Mouse (Mus musculus): ENCODE measurements around the gene Cd163.

The Cd163 gene

DNA sequence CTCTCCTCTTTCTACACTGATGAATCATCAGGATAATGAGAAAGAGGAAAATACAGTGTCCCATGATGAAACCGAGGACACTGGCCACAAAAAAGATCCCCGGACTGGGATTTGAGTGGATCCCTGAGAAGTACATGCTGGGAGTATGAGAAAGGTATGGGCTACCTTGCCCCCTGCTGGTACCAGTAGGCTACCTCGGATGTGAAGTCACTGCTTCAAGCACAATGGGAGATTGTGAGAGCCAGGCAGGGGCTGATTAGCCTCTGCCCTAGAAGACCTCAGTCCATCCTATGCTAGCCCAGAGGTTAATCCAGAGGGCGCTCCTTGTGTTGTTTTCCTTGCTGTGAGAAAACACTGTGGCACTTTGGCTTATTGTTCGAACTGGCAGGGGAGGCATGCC is 59.9 kb downstream of the Cd163 start:
- no peak for DNase-seq (ENCODE audit: low spot score)

DNA sequence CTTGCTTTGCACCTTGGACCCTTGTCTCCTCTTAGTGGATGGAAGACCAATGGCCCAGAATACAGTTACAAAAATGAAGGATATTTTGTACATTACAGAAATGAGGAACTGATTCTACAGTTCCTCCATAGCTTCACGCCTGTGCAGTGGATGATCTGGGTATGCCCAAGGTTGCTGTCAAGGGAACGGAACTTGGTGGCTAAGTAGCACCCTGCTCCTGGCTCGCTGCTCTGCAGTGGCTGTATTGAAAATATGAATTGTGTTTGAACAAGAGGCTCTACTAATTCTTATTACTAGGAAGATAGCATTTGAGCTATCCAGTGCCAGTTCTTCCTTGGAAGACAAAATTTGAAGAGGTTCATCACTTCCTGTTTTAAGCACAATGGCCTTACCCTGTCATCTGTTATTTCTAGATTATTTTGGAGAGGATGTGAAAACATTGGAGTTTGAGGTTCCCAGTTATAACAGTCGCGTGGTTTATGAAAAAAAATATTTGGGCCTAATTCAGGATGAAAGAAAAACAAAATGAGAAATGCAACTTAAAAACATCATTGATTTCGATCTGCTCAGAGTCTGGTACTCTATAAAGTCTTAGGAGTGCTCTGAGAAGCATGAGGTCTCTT is 69.2 kb downstream of the Cd163 start:
- no peak for DNase-seq (ENCODE audit: low spot score)

DNA sequence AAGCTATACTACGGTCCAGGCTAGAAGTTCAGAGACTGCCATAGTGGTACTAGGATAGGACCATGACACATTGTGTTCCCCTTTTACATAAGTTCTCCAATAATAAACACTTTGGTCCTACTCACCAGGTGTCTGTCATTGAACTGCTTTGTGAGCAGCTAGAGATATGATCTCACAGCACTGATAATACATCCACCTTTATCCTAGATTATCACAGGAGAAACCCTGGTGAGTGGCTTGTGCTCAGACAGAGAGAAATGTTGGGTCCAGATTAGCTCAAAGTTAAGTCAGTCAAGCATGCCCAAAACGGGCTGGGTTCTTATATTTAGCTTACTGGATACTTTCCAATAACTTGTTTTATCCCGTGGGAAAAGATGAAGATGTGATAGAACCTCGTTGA is 70.2 kb downstream of the Cd163 start:
- no peak for DNase-seq (ENCODE audit: low spot score)

DNA sequence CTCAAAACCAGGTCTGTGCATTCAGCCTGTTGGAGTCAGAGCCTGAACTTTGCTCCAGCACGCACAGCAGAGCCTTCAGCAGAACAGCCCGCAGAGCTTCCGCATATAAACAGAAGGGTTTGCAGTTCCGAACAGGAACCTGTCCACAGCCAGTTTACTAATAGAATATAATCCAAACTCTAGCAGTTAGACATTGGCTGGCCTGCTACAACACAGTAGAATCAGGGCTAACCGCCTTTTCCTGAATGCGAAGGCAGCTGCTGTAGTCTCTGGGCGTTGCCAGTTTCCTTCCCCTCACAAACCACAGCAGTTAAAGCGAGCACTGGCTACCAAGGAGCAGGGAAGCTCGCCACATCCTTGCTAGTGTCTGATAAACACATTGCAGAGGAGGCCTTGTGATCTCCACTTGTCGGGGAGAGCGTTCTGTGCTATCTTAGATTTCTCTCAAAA is 71.0 kb downstream of the Cd163 start:
- DNase-seq (ENCODE audit: low spot score): no peak

DNA sequence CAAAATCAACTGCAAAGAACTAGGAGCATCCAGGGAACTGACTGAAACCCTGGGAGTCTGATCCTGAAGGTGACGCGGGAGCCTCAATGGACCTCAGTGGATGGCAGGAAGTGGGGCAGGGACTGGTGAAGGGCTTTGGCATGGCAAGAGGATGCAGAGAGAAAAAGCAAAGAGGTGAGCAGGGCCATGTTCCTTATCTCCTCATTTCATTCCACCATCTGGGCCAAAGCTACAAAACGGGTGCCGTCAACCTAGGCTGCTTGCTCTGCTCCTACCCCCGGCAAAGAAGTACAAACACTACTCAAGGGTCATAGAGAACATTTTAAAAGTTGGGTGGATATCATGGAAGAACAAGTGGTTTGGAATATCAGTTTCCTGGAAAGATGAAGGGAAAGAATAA is 71.9 kb downstream of the Cd163 start:
- no peak for DNase-seq (ENCODE audit: low spot score)

DNA sequence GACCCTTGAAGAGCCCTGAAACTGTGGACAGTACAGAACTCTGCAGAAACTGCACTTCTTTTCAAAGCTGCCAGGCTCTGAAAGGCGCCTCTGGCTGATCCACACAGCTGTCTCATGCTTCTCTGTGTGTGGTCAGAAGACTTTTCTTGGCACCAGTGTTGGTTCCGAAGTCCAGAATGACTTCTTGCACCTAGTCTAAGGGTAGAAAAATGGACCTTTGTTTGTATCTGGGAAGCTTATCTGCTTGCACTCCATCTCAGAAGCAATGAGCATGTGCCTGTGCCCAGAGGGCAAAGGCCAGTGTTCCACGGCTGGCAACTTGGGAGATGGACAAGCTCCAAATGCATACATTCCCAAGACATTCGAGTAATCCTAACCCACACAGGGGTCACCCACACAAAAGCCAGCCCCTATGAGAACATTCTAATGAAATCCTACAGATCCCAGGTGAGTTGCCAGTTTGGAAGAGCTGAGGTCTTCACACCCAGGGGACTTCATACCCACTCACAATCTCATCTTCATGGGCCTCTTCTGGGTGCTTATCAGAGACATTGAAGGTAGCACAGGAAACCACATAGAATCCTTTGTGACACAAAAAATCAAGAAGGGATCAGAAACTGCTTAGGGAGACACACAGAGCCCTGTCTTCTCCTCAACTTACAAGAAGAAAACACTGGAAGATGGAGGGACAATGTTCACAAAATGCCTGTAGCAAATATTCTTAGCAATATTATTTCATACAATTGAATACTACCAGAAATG is 73.2 kb downstream of the Cd163 start:
- no peak for DNase-seq (ENCODE audit: low spot score)

DNA sequence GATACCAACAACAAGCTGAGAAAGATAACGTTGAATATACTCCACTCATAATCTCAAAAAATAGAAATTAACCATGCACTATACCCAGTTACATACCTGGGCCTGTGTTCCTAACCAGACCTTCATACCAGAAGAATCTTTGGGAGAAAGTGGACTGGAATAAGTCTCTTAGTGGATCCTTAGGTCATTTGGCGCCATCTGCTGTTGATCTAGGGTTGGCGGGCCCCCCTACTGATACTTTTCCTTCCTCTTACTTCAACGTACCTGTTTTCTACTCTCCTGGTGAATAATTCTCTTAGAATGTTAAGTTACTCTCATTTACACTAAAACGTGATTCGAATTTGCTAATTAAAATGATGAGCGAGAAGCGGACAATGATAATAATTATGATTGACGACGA is 74.9 kb downstream of the Cd163 start:
- peak; percentile 42 for DNase-seq (ENCODE audit: low spot score)

Data from left cerebral cortex, adult 11 months (tissue).